Mouse (Mus musculus): ENCODE measurements around the gene Tmprss6. TPM values are rescaled to one million over a fixed set of nuclear protein-coding genes. Genes with fewer than 3 reads are reported as not detected.

Gene Tmprss6
- polyA plus RNA-seq, 1 experiment from 2014 or later, result 0.51 TPM

- H3K4me1 ChIP-seq (ENCODE audit: control insufficient read depth, insufficient read depth, low read depth, low read length), result peaks cover 20% of the 10 kb centered on the region
- no peak overlapping the region for H3K4me2 ChIP-seq (ENCODE audit: low read length)
- H3K27ac ChIP-seq (ENCODE audit: low read depth, low read length), result no peak overlapping the region
- no peak overlapping the region for H3K9ac ChIP-seq (ENCODE audit: low read depth, low read length)
- no peaks in the 10 kb centered on the region for H3K9me3 ChIP-seq (ENCODE audit: control insufficient read depth, low read length)
- WGBS, result 25% methylated on average over 6 of the region's 6 CpGs
- H3K27me3 ChIP-seq (replicated peaks; ENCODE audit: control insufficient read depth, insufficient read depth, low read length), result no peaks in the 10 kb centered on the region; the same call in 1 of the 2 replicates
- no peak overlapping the region for H3K4me3 ChIP-seq (ENCODE audit: low read length)
- peaks cover 21% of the 10 kb centered on the region for H3K36me3 ChIP-seq (ENCODE audit: control insufficient read depth, insufficient read depth, low read length)
- ATAC-seq, result no peak
These were observed 33.4 kb downstream of the Tmprss6 start for GRCm38 (mm10) chr15:78434896-78435520.

GRCm38 (mm10) chr15:78431541-78432121 is 36.8 kb downstream of the Tmprss6 start:
- Histone ChIP-seq H3K4me2 (ENCODE audit: low read length) (no peak overlapping the region), H3K4me3 (ENCODE audit: low read length) (no peak overlapping the region), H3K27ac (ENCODE audit: low read depth, low read length) (no peak overlapping the region), H3K4me1 (ENCODE audit: control insufficient read depth, insufficient read depth, low read depth, low read length) (peaks cover 22% of the 10 kb centered on the region), H3K9me3 (ENCODE audit: control insufficient read depth, low read length) (no peaks in the 10 kb centered on the region), H3K36me3 (ENCODE audit: control insufficient read depth, insufficient read depth, low read length) (peaks cover 21% of the 10 kb centered on the region), H3K27me3 (replicated peaks; ENCODE audit: control insufficient read depth, insufficient read depth, low read length) (no peaks in the 10 kb centered on the region; the same call in 1 of the 2 replicates), H3K9ac (ENCODE audit: low read depth, low read length) (no peak overlapping the region)
- WGBS, result 85% methylated on average over 7 of the region's 7 CpGs
- ATAC-seq, result no peak

GRCm38 (mm10) chr15:78430874-78431273 is 37.6 kb downstream of the Tmprss6 start:
- Histone ChIP-seq H3K27ac (ENCODE audit: low read depth, low read length) (no peak overlapping the region), H3K9ac (ENCODE audit: low read depth, low read length) (no peak overlapping the region), H3K4me2 (ENCODE audit: low read length) (no peak overlapping the region), H3K4me1 (ENCODE audit: control insufficient read depth, insufficient read depth, low read depth, low read length) (peaks cover 15% of the 10 kb centered on the region), H3K4me3 (ENCODE audit: low read length) (no peak overlapping the region), H3K36me3 (ENCODE audit: control insufficient read depth, insufficient read depth, low read length) (peaks cover 19% of the 10 kb centered on the region), H3K27me3 (replicated peaks; ENCODE audit: control insufficient read depth, insufficient read depth, low read length) (no peaks in the 10 kb centered on the region), H3K9me3 (ENCODE audit: control insufficient read depth, low read length) (no peaks in the 10 kb centered on the region)
- 90% methylated on average over 10 of the region's 10 CpGs for WGBS
- no peak for ATAC-seq

GRCm38 (mm10) chr15:78429871-78430622 is 38.4 kb downstream of the Tmprss6 start:
- Histone ChIP-seq H3K4me3 (ENCODE audit: low read length) (peak overlapping the region; percentile 81), H3K27ac (ENCODE audit: low read depth, low read length) (no peak overlapping the region; the same call in 1 of the 2 replicates), H3K4me2 (ENCODE audit: low read length) (peak overlapping the region; percentile 79), H3K9me3 (ENCODE audit: control insufficient read depth, low read length) (no peaks in the 10 kb centered on the region), H3K27me3 (replicated peaks; ENCODE audit: control insufficient read depth, insufficient read depth, low read length) (no peaks in the 10 kb centered on the region), H3K9ac (ENCODE audit: low read depth, low read length) (peak overlapping the region; percentile 89), H3K36me3 (ENCODE audit: control insufficient read depth, insufficient read depth, low read length) (peaks cover 14% of the 10 kb centered on the region), H3K4me1 (ENCODE audit: control insufficient read depth, insufficient read depth, low read depth, low read length) (peaks cover 13% of the 10 kb centered on the region)
- ATAC-seq, result no peak
- 79% methylated on average over 13 of the region's 13 CpGs for WGBS

- Histone ChIP-seq H3K36me3 (ENCODE audit: control insufficient read depth, insufficient read depth, low read length) (peaks cover 11% of the 10 kb centered on the region), H3K9ac (ENCODE audit: low read depth, low read length) (peak overlapping the region; percentile 89), H3K27me3 (replicated peaks; ENCODE audit: control insufficient read depth, insufficient read depth, low read length) (no peaks in the 10 kb centered on the region), H3K4me2 (ENCODE audit: low read length) (peak overlapping the region; percentile 79), H3K4me3 (ENCODE audit: low read length) (peak overlapping the region; percentile 81), H3K27ac (ENCODE audit: low read depth, low read length) (peak overlapping the region; percentile 70), H3K4me1 (ENCODE audit: control insufficient read depth, insufficient read depth, low read depth, low read length) (peaks cover 13% of the 10 kb centered on the region), H3K9me3 (ENCODE audit: control insufficient read depth, low read length) (no peaks in the 10 kb centered on the region)
- ATAC-seq, result no peak; the same call in 1 of the 2 replicates
- WGBS, result 0% methylated on average over 3 of the region's 3 CpGs
These were observed 39.3 kb downstream of the Tmprss6 start for GRCm38 (mm10) chr15:78429139-78429459.

GRCm38 (mm10) chr15:78428391-78429138 is 39.9 kb downstream of the Tmprss6 start, which contains the start of gene Kctd17:
Gene Kctd17, plus strand, starts transcription at chr15:78428564.
- Histone ChIP-seq H3K36me3 (ENCODE audit: control insufficient read depth, insufficient read depth, low read length) (peaks cover 6% of the 10 kb centered on the region; the same call in 1 of the 2 replicates), H3K27ac (ENCODE audit: low read depth, low read length) (peak within 1 kb of the TSS; percentile 70), H3K27me3 (replicated peaks; ENCODE audit: control insufficient read depth, insufficient read depth, low read length) (no peaks in the 10 kb centered on the region), H3K9ac (ENCODE audit: low read depth, low read length) (peak within 1 kb of the TSS; percentile 89), H3K9me3 (ENCODE audit: control insufficient read depth, low read length) (no peaks in the 10 kb centered on the region), H3K4me1 (ENCODE audit: control insufficient read depth, insufficient read depth, low read depth, low read length) (peaks cover 13% of the 10 kb centered on the region), H3K4me3 (ENCODE audit: low read length) (peak within 1 kb of the TSS; percentile 81), H3K4me2 (ENCODE audit: low read length) (peak within 1 kb of the TSS; percentile 79)
- ATAC-seq, result peak; percentile 89
- under 1% methylated on average over 44 of the region's 52 CpGs for WGBS

GRCm38 (mm10) chr15:78425230-78425629 is 43.2 kb downstream of the Tmprss6 start:
- no peaks in the 10 kb centered on the region for H3K27me3 ChIP-seq (replicated peaks; ENCODE audit: control insufficient read depth, insufficient read depth, low read length)
- no peak for ATAC-seq

GRCm38 (mm10) chr15:78424507-78424906 is 43.9 kb downstream of the Tmprss6 start:
- H3K9me3 ChIP-seq (ENCODE audit: control insufficient read depth, low read length), result no peaks in the 10 kb centered on the region
- 26% methylated on average over 11 of the region's 11 CpGs for WGBS
- no peaks in the 10 kb centered on the region for H3K27me3 ChIP-seq (replicated peaks; ENCODE audit: control insufficient read depth, insufficient read depth, low read length)
- H3K4me2 ChIP-seq (ENCODE audit: low read length), result no peak overlapping the region
- no peak for ATAC-seq
- H3K4me1 ChIP-seq (ENCODE audit: control insufficient read depth, insufficient read depth, low read depth, low read length), result peaks cover 8% of the 10 kb centered on the region
- H3K4me3 ChIP-seq (ENCODE audit: low read length), result no peak overlapping the region
- H3K27ac ChIP-seq (ENCODE audit: low read depth, low read length), result no peak overlapping the region
- no peaks in the 10 kb centered on the region for H3K36me3 ChIP-seq (ENCODE audit: control insufficient read depth, insufficient read depth, low read length)
- no peak overlapping the region for H3K9ac ChIP-seq (ENCODE audit: low read depth, low read length)

More at GRCm38 (mm10) chr15:78425230-78425629, 43.2 kb downstream of the Tmprss6 start:
- Histone ChIP-seq H3K4me1 (ENCODE audit: control insufficient read depth, insufficient read depth, low read depth, low read length) (peaks cover 15% of the 10 kb centered on the region), H3K9ac (ENCODE audit: low read depth, low read length) (no peak overlapping the region), H3K36me3 (ENCODE audit: control insufficient read depth, insufficient read depth, low read length) (no peaks in the 10 kb centered on the region), H3K4me3 (ENCODE audit: low read length) (no peak overlapping the region), H3K4me2 (ENCODE audit: low read length) (no peak overlapping the region), H3K27ac (ENCODE audit: low read depth, low read length) (no peak overlapping the region), H3K9me3 (ENCODE audit: control insufficient read depth, low read length) (no peaks in the 10 kb centered on the region)
- 63% methylated on average over 4 of the region's 4 CpGs for WGBS
